Mouse (Mus musculus): ENCODE measurements around the gene Olfr63.
"Not testable (repeated sequence)": the region's sequence is repeated elsewhere in the genome, so short reads cannot be mapped to it uniquely, and the experiment has no call there.

Gene Olfr63

DNA sequence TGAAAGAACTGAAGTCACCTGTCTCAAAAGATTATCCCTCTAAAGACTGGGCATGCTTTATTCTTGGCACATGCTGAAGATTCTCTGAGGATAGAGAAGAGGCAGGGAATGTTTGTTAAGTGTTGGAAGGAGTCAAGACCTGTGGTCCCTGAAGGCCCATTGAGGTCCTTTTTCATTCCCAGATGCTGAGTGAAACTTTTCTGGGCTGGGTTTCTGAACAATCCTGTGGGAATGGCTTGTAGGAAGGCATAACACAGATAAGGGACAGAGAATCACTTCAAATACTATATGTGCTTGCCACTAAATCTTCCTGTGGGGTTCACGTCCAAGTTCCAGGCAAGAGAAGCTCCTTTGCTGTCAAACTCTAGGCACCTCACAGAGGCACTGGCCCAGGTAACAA, at the start of gene Olfr63:
Gene Olfr63, plus strand, starts transcription at position 301 of the 400 bp plus-strand sequence.
- no peak for DNase-seq (ENCODE audit: low spot score)

DNA sequence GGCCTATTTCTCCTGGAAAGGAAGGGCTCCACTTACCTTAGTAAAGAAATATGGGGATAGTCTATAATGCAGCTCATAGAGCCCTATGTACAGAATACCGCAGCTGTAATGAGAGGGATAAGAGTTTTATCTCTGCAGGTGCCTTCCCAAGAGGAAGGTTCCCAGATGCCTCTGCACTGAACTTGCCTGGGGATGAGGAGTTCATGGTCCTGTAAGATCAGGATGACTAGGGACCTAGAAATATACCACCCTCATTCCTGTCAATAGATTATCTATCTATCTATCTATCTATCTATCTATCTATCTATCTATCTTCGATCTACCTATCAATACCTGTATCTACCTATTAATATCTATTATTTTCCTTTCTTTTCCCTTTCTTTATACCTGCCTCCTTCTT, 42.9 kb upstream of the Olfr63 start, which contains the start of gene Olfr1564:
Gene Olfr1564, minus strand, starts transcription at position 101 of the 400 bp plus-strand sequence.
- DNase-seq (ENCODE audit: low spot score): no peak

DNA sequence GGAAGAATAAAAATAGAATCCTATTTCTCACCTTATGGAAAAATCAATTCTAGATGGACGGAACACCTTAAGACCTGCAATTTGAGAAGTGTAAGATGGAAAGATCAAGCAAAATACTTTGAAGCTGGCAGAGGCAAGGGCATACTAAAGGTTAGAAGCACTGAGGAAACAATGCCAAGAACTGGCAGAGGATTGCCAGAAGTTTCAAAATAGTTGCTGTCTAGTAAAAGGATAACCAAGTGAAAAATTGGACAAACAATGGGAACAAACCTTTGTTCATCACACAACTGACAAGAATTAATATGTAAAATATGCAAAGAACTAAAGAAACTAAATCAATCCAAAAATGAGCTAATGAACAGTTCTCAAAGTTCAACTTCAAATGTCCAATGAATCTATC, 27.8 kb upstream of the Olfr63 start:
- DNase-seq (ENCODE audit: low spot score): not testable (repeated sequence)

DNA sequence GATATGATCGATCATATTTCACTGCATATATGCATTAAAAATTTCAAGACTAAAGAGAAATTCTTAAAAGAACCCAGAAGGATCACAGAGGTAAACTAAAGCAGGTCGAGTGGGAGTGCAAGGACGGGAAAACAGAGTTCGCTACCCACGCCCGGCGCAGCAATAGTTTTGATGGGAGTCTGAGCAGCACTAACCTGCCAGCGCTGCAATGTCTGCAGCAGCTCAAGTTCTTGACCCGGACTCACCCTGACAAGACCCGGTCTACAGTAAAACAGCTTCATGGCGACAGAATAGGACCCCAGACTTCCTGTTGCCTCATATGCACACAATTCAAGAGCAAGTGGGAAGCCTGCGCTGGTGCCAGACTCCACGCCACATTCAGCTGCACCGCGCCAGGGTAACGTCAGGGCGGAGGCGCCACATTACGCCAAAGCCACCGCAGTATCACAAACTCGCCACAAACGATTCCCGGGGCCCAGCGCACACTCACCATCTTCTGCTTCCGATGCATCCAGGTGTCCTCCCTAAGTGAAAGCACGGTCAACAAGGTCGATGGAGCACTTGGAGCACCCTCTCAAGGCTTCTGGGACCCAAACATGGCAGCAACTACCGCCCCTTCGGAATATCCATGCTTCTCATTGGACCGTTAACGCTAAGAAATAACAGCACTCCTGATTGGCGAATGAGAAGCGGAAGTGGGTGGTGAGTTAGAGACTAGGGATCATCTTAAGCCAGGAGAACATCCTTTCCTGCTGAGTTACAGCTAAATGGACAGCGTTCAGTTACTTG, 9.8 kb upstream of the Olfr63 start, which contains the start of gene Zfp955a:
Gene Zfp955a, minus strand, starts transcription at position 616 of the 789 bp plus-strand sequence.
- DNase-seq (ENCODE audit: low spot score): not testable (repeated sequence)

DNA sequence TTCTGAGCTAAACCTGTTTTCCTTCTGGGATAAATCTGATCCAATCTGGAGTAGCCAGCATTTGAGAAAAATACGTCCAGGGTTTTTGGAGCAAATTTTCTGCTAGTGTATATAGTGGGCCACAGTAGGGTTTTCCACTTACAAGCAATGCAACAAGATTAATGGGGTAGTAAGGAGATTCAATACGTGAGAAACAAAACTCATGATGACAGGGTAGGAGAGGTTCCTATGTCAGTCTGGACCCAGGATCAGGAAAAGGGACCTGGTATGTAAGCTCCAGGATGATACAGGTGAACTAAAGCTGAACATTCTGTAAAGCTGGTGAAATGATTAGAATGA, 9.2 kb upstream of the Olfr63 start:
- DNase-seq (ENCODE audit: low spot score): not testable (repeated sequence)

DNA sequence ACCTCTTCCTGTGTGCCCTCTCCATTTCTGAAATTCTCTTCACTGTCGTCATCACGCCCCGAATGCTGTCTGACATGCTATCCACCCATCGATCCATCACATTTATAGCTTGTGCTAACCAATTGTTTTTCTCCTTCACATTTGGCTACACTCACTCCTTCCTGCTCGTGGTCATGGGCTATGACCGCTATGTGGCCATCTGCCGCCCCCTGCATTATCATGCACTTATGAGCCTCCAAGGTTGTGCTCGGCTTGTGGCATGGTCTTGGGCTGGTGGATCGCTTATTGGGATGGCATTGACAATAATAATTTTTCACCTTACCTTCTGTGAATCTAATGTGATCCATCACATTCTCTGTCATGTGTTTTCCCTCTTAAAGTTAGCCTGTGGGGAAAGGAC, 4.4 kb downstream of the Olfr63 start:
- DNase-seq (ENCODE audit: low spot score): no peak

DNA sequence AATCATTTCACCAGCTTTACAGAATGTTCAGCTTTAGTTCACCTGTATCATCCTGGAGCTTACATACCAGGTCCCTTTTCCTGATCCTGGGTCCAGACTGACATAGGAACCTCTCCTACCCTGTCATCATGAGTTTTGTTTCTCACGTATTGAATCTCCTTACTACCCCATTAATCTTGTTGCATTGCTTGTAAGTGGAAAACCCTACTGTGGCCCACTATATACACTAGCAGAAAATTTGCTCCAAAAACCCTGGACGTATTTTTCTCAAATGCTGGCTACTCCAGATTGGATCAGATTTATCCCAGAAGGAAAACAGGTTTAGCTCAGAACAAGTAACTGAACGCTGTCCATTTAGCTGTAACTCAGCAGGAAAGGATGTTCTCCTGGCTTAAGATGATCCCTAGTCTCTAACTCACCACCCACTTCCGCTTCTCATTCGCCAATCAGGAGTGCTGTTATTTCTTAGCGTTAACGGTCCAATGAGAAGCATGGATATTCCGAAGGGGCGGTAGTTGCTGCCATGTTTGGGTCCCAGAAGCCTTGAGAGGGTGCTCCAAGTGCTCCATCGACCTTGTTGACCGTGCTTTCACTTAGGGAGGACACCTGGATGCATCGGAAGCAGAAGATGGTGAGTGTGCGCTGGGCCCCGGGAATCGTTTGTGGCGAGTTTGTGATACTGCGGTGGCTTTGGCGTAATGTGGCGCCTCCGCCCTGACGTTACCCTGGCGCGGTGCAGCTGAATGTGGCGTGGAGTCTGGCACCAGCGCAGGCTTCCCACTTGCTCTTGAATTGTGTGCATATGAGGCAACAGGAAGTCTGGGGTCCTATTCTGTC, 24.8 kb downstream of the Olfr63 start, which contains the start of gene Zfp955b:
Gene Zfp955b, plus strand, starts transcription at position 506 of the 837 bp plus-strand sequence.
- not testable (repeated sequence) for DNase-seq (ENCODE audit: low spot score)

DNA sequence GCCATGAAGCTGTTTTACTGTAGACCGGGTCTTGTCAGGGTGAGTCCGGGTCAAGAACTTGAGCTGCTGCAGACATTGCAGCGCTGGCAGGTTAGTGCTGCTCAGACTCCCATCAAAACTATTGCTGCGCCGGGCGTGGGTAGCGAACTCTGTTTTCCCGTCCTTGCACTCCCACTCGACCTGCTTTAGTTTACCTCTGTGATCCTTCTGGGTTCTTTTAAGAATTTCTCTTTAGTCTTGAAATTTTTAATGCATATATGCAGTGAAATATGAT, 25.3 kb downstream of the Olfr63 start:
- DNase-seq (ENCODE audit: low spot score): not testable (repeated sequence)

Data from urinary bladder, postnatal 25 days (tissue).